Mouse (Mus musculus) mouse embryonic stem cell (cell line): ENCODE data around the gene Brd4.
"Not testable (repeated sequence)": the region's sequence is repeated elsewhere in the genome, so short reads cannot be mapped to it uniquely, and the experiment has no call there.

Experiments used
- in situ Hi-C, 2 experiments: fragments of 300-500 bp; cut with MboI; formaldehyde crosslinking; loops; 1 replicate in 1 of 2; 3 replicates in 1 of 2; pipeline ENCODE4 v1.14.3; 2019 to 2020; ENCODE audit warnings: low sequenced_read_pairs in 2 of 2, low pct_unique_long_range_greater_than_20kb in 1 of 2, mixed read lengths in 1 of 2; ENCODE audit not compliant: unreplicated experiment in 1 of 2

Gene Brd4

GRCm38 (mm10) chr17:32247616-32248015 lies 36.9 kb downstream of the Brd4 start:
- in situ Hi-C loops: no loop called here

GRCm38 (mm10) chr17:32246117-32246516 lies 38.4 kb downstream of the Brd4 start:
- in situ Hi-C loops: no loop called here

- in situ Hi-C loops: no loop called here
Measured at GRCm38 (mm10) chr17:32240881-32241531, 43.5 kb downstream of the Brd4 start.

GRCm38 (mm10) chr17:32238589-32238988 lies 45.9 kb downstream of the Brd4 start:
- in situ Hi-C loops: no loop called here

GRCm38 (mm10) chr17:32235534-32236191 lies 48.9 kb downstream of the Brd4 start:
- in situ Hi-C loops: no loop called here

- in situ Hi-C loops: no loop called here
Measured at GRCm38 (mm10) chr17:32233174-32233573, 51.3 kb downstream of the Brd4 start.

- in situ Hi-C loops: no loop called here
Measured at GRCm38 (mm10) chr17:32229256-32229655, 55.3 kb downstream of the Brd4 start.

GRCm38 (mm10) chr17:32220873-32221272 lies 63.6 kb downstream of the Brd4 start:
- in situ Hi-C loops: no loop called here

- in situ Hi-C loops: not testable (repeated sequence)
Measured at GRCm38 (mm10) chr17:32215587-32215986, 68.9 kb downstream of the Brd4 start.

- in situ Hi-C loops: not testable (repeated sequence)
Measured at GRCm38 (mm10) chr17:32211554-32211953, 73.0 kb downstream of the Brd4 start.

- in situ Hi-C loops: no loop called here
Measured at GRCm38 (mm10) chr17:32209752-32210151, 74.8 kb downstream of the Brd4 start.

GRCm38 (mm10) chr17:32209144-32209543 lies 75.4 kb downstream of the Brd4 start:
- in situ Hi-C loops: no loop called here

- in situ Hi-C loops: no loop called here
Measured at GRCm38 (mm10) chr17:32207586-32208245, 76.8 kb downstream of the Brd4 start.

GRCm38 (mm10) chr17:32205345-32205744 lies 79.2 kb downstream of the Brd4 start:
- in situ Hi-C loops: no loop called here

GRCm38 (mm10) chr17:32202972-32203371 lies 81.5 kb downstream of the Brd4 start:
- in situ Hi-C loops: no loop called here

- in situ Hi-C loops: no loop called here
Measured at GRCm38 (mm10) chr17:32201086-32201485, 83.4 kb downstream of the Brd4 start.

- in situ Hi-C loops: no loop called here
Measured at GRCm38 (mm10) chr17:32199796-32200195, 84.7 kb downstream of the Brd4 start.

- in situ Hi-C loops: no loop called here
Measured at GRCm38 (mm10) chr17:32197156-32197555, 87.4 kb downstream of the Brd4 start.

- in situ Hi-C loops: no loop called here
Measured at GRCm38 (mm10) chr17:32195725-32196124, 88.8 kb downstream of the Brd4 start.

- in situ Hi-C loops: no loop called here
Measured at GRCm38 (mm10) chr17:32193010-32193409, 91.5 kb downstream of the Brd4 start.
